Mouse (Mus musculus) forebrain, embryonic 10.5 days (tissue): ENCODE measurements around the gene Rflna. TPM values are rescaled to one million over a fixed set of nuclear protein-coding genes. Genes with fewer than 3 reads are reported as not detected.

Experiments used
- DNase-seq: peaks from one replicate; pipeline ENCODE4 v3.0.0-alpha.2; 2017; ENCODE audit warnings: low spot score; ENCODE audit errors: extremely low spot score
- H3K27ac ChIP-seq: fragments of 300-500 bp; sonication (generic); 2 replicates; pipeline ENCODE4 v1.5.1; 2016; ENCODE audit warnings: mild to moderate bottlenecking
- H3K27me3 ChIP-seq: fragments of 300-500 bp; sonication (generic); 2 replicates; pipeline ENCODE4 v1.6.1; 2016; ENCODE audit warnings: mild to moderate bottlenecking; ENCODE audit not compliant: poor library complexity, severe bottlenecking
- H3K36me3 ChIP-seq: fragments of 300-500 bp; sonication (generic); replicated peaks from 2 replicates; pipeline ENCODE4 v1.6.1; 2016; ENCODE audit warnings: mild to moderate bottlenecking, moderate library complexity
- H3K4me1 ChIP-seq: fragments of 300-500 bp; sonication (generic); 2 replicates; pipeline ENCODE4 v1.6.1; 2016
- H3K4me3 ChIP-seq: fragments of 300-500 bp; sonication (generic); 2 replicates; pipeline ENCODE4 v1.5.1; 2016; ENCODE audit warnings: mild to moderate bottlenecking, moderate library complexity
- H3K9me3 ChIP-seq: fragments of 300-500 bp; sonication (generic); 2 replicates; pipeline ENCODE4 v1.6.1; 2016; ENCODE audit warnings: mild to moderate bottlenecking, moderate library complexity
- WGBS: fragments of 180-500 bp; shearing (Covaris S2); methylation state at CpG from one replicate; pipeline ENCODE4 v1.1.7; 2016; 5-methylcytosine and 5-hydroxymethylcytosine counted together
- polyA plus RNA-seq: library from polyadenylated mRNA; unstranded; fragments of >200 nt; fragmentation: Nextera tagmentation; extraction: Ambion mirVana; gene quantifications from 2 replicates; pipeline ENCODE4 v1.2.1, GENCODE M21; 2016

The Rflna gene
- polyA plus RNA-seq, 1 experiment from 2014 or later, result 3.4 TPM

GRCm38 (mm10) chr5:125040128-125040584 is 37.1 kb downstream of the Rflna start:
- H3K27ac ChIP-seq, result 0 out of 2 replicates have a peak overlapping the region, but pooled peaks have one; percentile 15
- DNase-seq, result no peak
- no peak overlapping the region for H3K4me3 ChIP-seq
- H3K36me3 ChIP-seq, result peaks cover 100% of the 10 kb centered on the region
- H3K9me3 ChIP-seq, result no peaks in the 10 kb centered on the region
- H3K27me3 ChIP-seq, result no peaks in the 10 kb centered on the region
- peaks cover 31% of the 10 kb centered on the region for H3K4me1 ChIP-seq
- WGBS, result 80% methylated on average over 5 of the region's 5 CpGs

- peaks cover 45% of the 10 kb centered on the region for H3K4me1 ChIP-seq
- H3K27ac ChIP-seq, result no peak overlapping the region
- peaks cover 100% of the 10 kb centered on the region for H3K36me3 ChIP-seq
- 91% methylated on average over 9 of the region's 9 CpGs for WGBS
- H3K4me3 ChIP-seq, result no peak overlapping the region
- H3K27me3 ChIP-seq, result no peaks in the 10 kb centered on the region
- no peaks in the 10 kb centered on the region for H3K9me3 ChIP-seq
- no peak for DNase-seq
Measured at GRCm38 (mm10) chr5:125041578-125041977, 38.6 kb downstream of the Rflna start.

- no peaks in the 10 kb centered on the region for H3K27me3 ChIP-seq
- H3K27ac ChIP-seq, result peak overlapping the region; percentile 48; the same call in 1 of the 2 replicates
- WGBS, result 89% methylated on average over 6 of the region's 6 CpGs
- H3K4me3 ChIP-seq, result no peak overlapping the region
- peaks cover 100% of the 10 kb centered on the region for H3K36me3 ChIP-seq
- DNase-seq, result no peak
- H3K9me3 ChIP-seq, result no peaks in the 10 kb centered on the region
- H3K4me1 ChIP-seq, result peaks cover 53% of the 10 kb centered on the region
Measured at GRCm38 (mm10) chr5:125043448-125043847, 40.4 kb downstream of the Rflna start.

GRCm38 (mm10) chr5:125045202-125045601 is 42.2 kb downstream of the Rflna start:
- Histone ChIP-seq H3K27me3 (no peaks in the 10 kb centered on the region), H3K36me3 (peaks cover 100% of the 10 kb centered on the region), H3K9me3 (no peaks in the 10 kb centered on the region), H3K4me3 (0 out of 2 replicates have a peak overlapping the region, but pooled peaks have one; percentile 2), H3K4me1 (peaks cover 52% of the 10 kb centered on the region), H3K27ac (peak overlapping the region; percentile 89)
- peak; percentile 42 for DNase-seq
- WGBS, result 23% methylated on average over 5 of the region's 5 CpGs

- Histone ChIP-seq H3K4me3 (no peak overlapping the region), H3K9me3 (no peaks in the 10 kb centered on the region), H3K4me1 (peaks cover 54% of the 10 kb centered on the region), H3K27me3 (no peaks in the 10 kb centered on the region), H3K27ac (peak overlapping the region; percentile 89), H3K36me3 (peaks cover 100% of the 10 kb centered on the region)
- 78% methylated on average over 5 of the region's 5 CpGs for WGBS
- no peak for DNase-seq
Measured at GRCm38 (mm10) chr5:125046436-125046835, 43.4 kb downstream of the Rflna start.

- DNase-seq, result no peak
- H3K4me1 ChIP-seq, result peaks cover 60% of the 10 kb centered on the region
- peak overlapping the region; percentile 7; the same call in 1 of the 2 replicates for H3K27ac ChIP-seq
- no peaks in the 10 kb centered on the region for H3K9me3 ChIP-seq
- 94% methylated on average over 4 of the region's 4 CpGs for WGBS
- H3K36me3 ChIP-seq, result peaks cover 93% of the 10 kb centered on the region
- no peaks in the 10 kb centered on the region for H3K27me3 ChIP-seq
- H3K4me3 ChIP-seq, result no peak overlapping the region
Measured at GRCm38 (mm10) chr5:125049481-125049880, 46.5 kb downstream of the Rflna start.

GRCm38 (mm10) chr5:125052237-125052602 is 49.2 kb downstream of the Rflna start:
- Histone ChIP-seq H3K27ac (no peak overlapping the region; the same call in 1 of the 2 replicates), H3K36me3 (peaks cover 82% of the 10 kb centered on the region), H3K9me3 (no peaks in the 10 kb centered on the region), H3K4me1 (peaks cover 60% of the 10 kb centered on the region), H3K27me3 (peaks cover 3% of the 10 kb centered on the region; the same call in 1 of the 2 replicates), H3K4me3 (no peak overlapping the region)
- DNase-seq, result no peak
- 87% methylated on average over 10 of the region's 10 CpGs for WGBS

GRCm38 (mm10) chr5:125052603-125053488 is 49.8 kb downstream of the Rflna start:
- no peak overlapping the region for H3K4me3 ChIP-seq
- DNase-seq, result no peak
- peaks cover 9% of the 10 kb centered on the region for H3K27me3 ChIP-seq
- peaks cover 76% of the 10 kb centered on the region for H3K36me3 ChIP-seq
- peak overlapping the region; percentile 67 for H3K27ac ChIP-seq
- WGBS, result 80% methylated on average over 23 of the region's 23 CpGs
- H3K4me1 ChIP-seq, result peaks cover 65% of the 10 kb centered on the region
- no peaks in the 10 kb centered on the region for H3K9me3 ChIP-seq

GRCm38 (mm10) chr5:125053661-125054060 is 50.6 kb downstream of the Rflna start:
- peaks cover 73% of the 10 kb centered on the region for H3K4me1 ChIP-seq
- DNase-seq, result no peak
- WGBS, result 75% methylated on average over 7 of the region's 7 CpGs
- no peak overlapping the region for H3K4me3 ChIP-seq
- H3K9me3 ChIP-seq, result no peaks in the 10 kb centered on the region
- H3K36me3 ChIP-seq, result peaks cover 67% of the 10 kb centered on the region
- H3K27ac ChIP-seq, result peak overlapping the region; percentile 67
- H3K27me3 ChIP-seq, result peaks cover 17% of the 10 kb centered on the region

GRCm38 (mm10) chr5:125055901-125056300 is 52.9 kb downstream of the Rflna start:
- Histone ChIP-seq H3K4me3 (peak overlapping the region; percentile 48), H3K36me3 (peaks cover 52% of the 10 kb centered on the region), H3K27me3 (peaks cover 27% of the 10 kb centered on the region), H3K4me1 (peaks cover 94% of the 10 kb centered on the region), H3K9me3 (no peaks in the 10 kb centered on the region), H3K27ac (peak overlapping the region; percentile 82)
- WGBS, result 45% methylated on average over 8 of the region's 8 CpGs
- no peak for DNase-seq

GRCm38 (mm10) chr5:125056331-125056695 is 53.3 kb downstream of the Rflna start:
- Histone ChIP-seq H3K4me3 (peak overlapping the region; percentile 48), H3K27ac (peak overlapping the region; percentile 82), H3K4me1 (peaks cover 94% of the 10 kb centered on the region), H3K27me3 (peaks cover 27% of the 10 kb centered on the region), H3K9me3 (no peaks in the 10 kb centered on the region), H3K36me3 (peaks cover 50% of the 10 kb centered on the region)
- WGBS, result 11% methylated on average over 6 of the region's 6 CpGs
- DNase-seq, result no peak

GRCm38 (mm10) chr5:125056696-125057554 is 53.9 kb downstream of the Rflna start:
- DNase-seq, result peak; percentile 61
- Histone ChIP-seq H3K36me3 (peaks cover 51% of the 10 kb centered on the region), H3K9me3 (no peaks in the 10 kb centered on the region), H3K27ac (peak overlapping the region; percentile 82), H3K4me1 (peaks cover 90% of the 10 kb centered on the region), H3K27me3 (peaks cover 27% of the 10 kb centered on the region), H3K4me3 (peak overlapping the region; percentile 48)
- 2% methylated on average over 19 of the region's 19 CpGs for WGBS
